7 mouse cellular contexts compared by ENCODE assay signal in genomic region chr7:145300321-145301007, GRCm38 (mm10). TPM values are rescaled to one million over a fixed set of nuclear protein-coding genes. Genes with fewer than 3 reads are reported as not detected.
DNase-seq lines count a peak whose midpoint lies in the region; ATAC-seq and TF ChIP-seq lines count a peak whose summit lies in the region.

TSS of gene Mrgprf (plus strand) at chr7:145300828.

- no peak for ATAC-seq in liver, postnatal 0 days
- no peak for ATAC-seq in liver, embryonic 12.5 days
- no peak for ATAC-seq in embryonic facial prominence, embryonic 13.5 days (ENCODE audit: insufficient number of reproducible peaks, insufficient read depth, low FRiP score, low TSS enrichment, low read depth)
- ATAC-seq in stomach, embryonic 15.5 days (ENCODE audit: insufficient read depth, low FRiP score, low read depth) = no peak

- H3K27ac ChIP-seq in liver, postnatal 0 days (ENCODE audit: low read depth) = no peak within 1 kb of the TSS
- H3K27ac ChIP-seq in liver, embryonic 12.5 days = no peak within 1 kb of the TSS
- peak within 1 kb of the TSS; percentile 76 for H3K27ac ChIP-seq in embryonic facial prominence, embryonic 13.5 days
- H3K27ac ChIP-seq in stomach, embryonic 15.5 days = peak within 1 kb of the TSS; percentile 59; the same call in 1 of the 2 replicates

- TF ChIP-seq EP300 in liver, postnatal 0 days (IDR thresholded peaks at IDR 0.05; ENCODE audit: low read depth) = no peak

- 0 out of 2 replicates have a peak, but pooled peaks have one; percentile 19 for TF ChIP-seq CTCF in liver, postnatal 0 days (IDR thresholded peaks at IDR 0.05; ENCODE audit: low read depth)

- DNase-seq in liver, postnatal 0 days = no peak
- DNase-seq in heart, postnatal 4 days = peak; percentile 71
- no peak for DNase-seq in right cerebral cortex, postnatal 4 days
- DNase-seq in left cerebral cortex, adult 11 months (ENCODE audit: low spot score) = no peak

- no peaks in the 10 kb centered on the region for H3K27me3 ChIP-seq in liver, postnatal 0 days (ENCODE audit: insufficient read depth, low read length)
- H3K27me3 ChIP-seq in liver, embryonic 12.5 days (replicated peaks) = peaks cover 24% of the 10 kb centered on the region; the same call in 1 of the 2 replicates
- no peaks in the 10 kb centered on the region for H3K27me3 ChIP-seq in embryonic facial prominence, embryonic 13.5 days
- H3K27me3 ChIP-seq in stomach, embryonic 15.5 days (replicated peaks) = no peaks in the 10 kb centered on the region

- no peak within 1 kb of the TSS for H3K9ac ChIP-seq in liver, postnatal 0 days (replicated peaks)
- H3K9ac ChIP-seq in liver, embryonic 12.5 days = no peak within 1 kb of the TSS
- H3K9ac ChIP-seq in embryonic facial prominence, embryonic 13.5 days = no peak within 1 kb of the TSS
- H3K9ac ChIP-seq in stomach, embryonic 15.5 days = no peak within 1 kb of the TSS

- no peak within 1 kb of the TSS for H3K4me3 ChIP-seq in liver, postnatal 0 days (ENCODE audit: low read depth, low read length)
- no peak within 1 kb of the TSS for H3K4me3 ChIP-seq in liver, embryonic 12.5 days
- H3K4me3 ChIP-seq in embryonic facial prominence, embryonic 13.5 days = 0 out of 2 replicates have a peak within 1 kb of the TSS, but pooled peaks have one; percentile 12
- H3K4me3 ChIP-seq in stomach, embryonic 15.5 days (replicated peaks) = peak within 1 kb of the TSS; percentile 12; the same call in 1 of the 2 replicates

- H3K4me1 ChIP-seq in liver, postnatal 0 days (ENCODE audit: insufficient read depth) = peaks cover 4% of the 10 kb centered on the region; the same call in 1 of the 2 replicates
- peaks cover 17% of the 10 kb centered on the region for H3K4me1 ChIP-seq in liver, embryonic 12.5 days
- peaks cover 36% of the 10 kb centered on the region for H3K4me1 ChIP-seq in embryonic facial prominence, embryonic 13.5 days
- H3K4me1 ChIP-seq in stomach, embryonic 15.5 days = peaks cover 34% of the 10 kb centered on the region

- no peak within 1 kb of the TSS for H3K4me2 ChIP-seq in liver, postnatal 0 days (ENCODE audit: low read depth, low read length)
- H3K4me2 ChIP-seq in liver, embryonic 12.5 days = no peak within 1 kb of the TSS
- H3K4me2 ChIP-seq in embryonic facial prominence, embryonic 13.5 days = peak within 1 kb of the TSS; percentile 3; the same call in 1 of the 2 replicates
- peak within 1 kb of the TSS; percentile 52 for H3K4me2 ChIP-seq in stomach, embryonic 15.5 days

- no peaks in the 10 kb centered on the region for H3K9me3 ChIP-seq in liver, postnatal 0 days (ENCODE audit: low read length)
- H3K9me3 ChIP-seq in liver, embryonic 12.5 days (replicated peaks) = no peaks in the 10 kb centered on the region
- no peaks in the 10 kb centered on the region for H3K9me3 ChIP-seq in embryonic facial prominence, embryonic 13.5 days
- H3K9me3 ChIP-seq in stomach, embryonic 15.5 days = no peaks in the 10 kb centered on the region

- no peaks in the 10 kb centered on the region for H3K36me3 ChIP-seq in liver, postnatal 0 days (replicated peaks; ENCODE audit: insufficient read depth, low read length)
- H3K36me3 ChIP-seq in liver, embryonic 12.5 days = no peaks in the 10 kb centered on the region
- no peaks in the 10 kb centered on the region for H3K36me3 ChIP-seq in embryonic facial prominence, embryonic 13.5 days
- H3K36me3 ChIP-seq in stomach, embryonic 15.5 days = no peaks in the 10 kb centered on the region

- WGBS in liver, postnatal 0 days (ENCODE audit: insufficient replicate concordance) = 42% methylated on average over 12 of the region's 13 CpGs
- WGBS in liver, embryonic 12.5 days (ENCODE audit: insufficient replicate concordance) = 25% methylated on average over 12 of the region's 13 CpGs
- 35% methylated on average over 12 of the region's 13 CpGs for WGBS in embryonic facial prominence, embryonic 13.5 days
- WGBS in stomach, embryonic 15.5 days = 36% methylated on average over 13 of the region's 13 CpGs

RNA-seq across cellular contexts. Expression of gene Mrgprf, which starts in this region (rescaled TPM):
- polyA plus RNA-seq in liver, postnatal 0 days (2015; fragmentation: Nextera tagmentation; extraction: Ambion mirVana) = 0.16 and 0.24 TPM in 2 replicates
- not detected in 2 replicates for polyA plus RNA-seq in liver, embryonic 12.5 days (2016; fragmentation: Nextera tagmentation; extraction: Ambion mirVana)
- 1.5 and 3.4 TPM in 2 replicates for polyA plus RNA-seq in embryonic facial prominence, embryonic 13.5 days (2015; fragmentation: Nextera tagmentation; extraction: Ambion mirVana)
- total RNA-seq in heart, postnatal 4 days (2021) = 1 to 10 TPM; 4.2 to 4.9 TPM
- 2.8 and 4.5 TPM in 2 replicates for polyA plus RNA-seq in stomach, embryonic 15.5 days (2015; fragmentation: Nextera tagmentation; extraction: Ambion mirVana)

Comparison
In these comparisons a context has a peak if more than half of its experiments do, and no peak if none do; other contexts are left out.
1. H3K27ac ChIP-seq: peak in embryonic facial prominence, embryonic 13.5 days (single experiment) and stomach, embryonic 15.5 days (single experiment); none in liver, postnatal 0 days (single experiment) and liver, embryonic 12.5 days (single experiment).
2. H3K4me2 ChIP-seq: peak in embryonic facial prominence, embryonic 13.5 days (single experiment) and stomach, embryonic 15.5 days (single experiment); none in liver, postnatal 0 days (single experiment) and liver, embryonic 12.5 days (single experiment).
3. H3K4me3 ChIP-seq: peak in embryonic facial prominence, embryonic 13.5 days (single experiment) and stomach, embryonic 15.5 days (single experiment); none in liver, postnatal 0 days (single experiment) and liver, embryonic 12.5 days (single experiment).